Mouse (Mus musculus) stomach, postnatal 0 days (tissue): Measurements from ENCODE around the gene Nubpl. TPM values are rescaled to one million over a fixed set of nuclear protein-coding genes. Genes with fewer than 3 reads are reported as not detected.

Source experiments
- ATAC-seq: fragments of 200-750 bp; cut with Nextera tagmentation; 2 replicates; pipeline ENCODE4 v1.8.0; 2017; ENCODE audit not compliant: low FRiP score, low TSS enrichment
- DNase-seq: peaks from one replicate; pipeline ENCODE4 v3.0.0-alpha.2; 2016; ENCODE audit warnings: low spot score
- H3K27ac ChIP-seq: fragments of 300-500 bp; sonication (generic); replicated peaks from 2 replicates; pipeline ENCODE4 v1.5.1; 2014; ENCODE audit warnings: mild to moderate bottlenecking, control low read depth
- H3K27me3 ChIP-seq: fragments of 300-500 bp; sonication (generic); 2 replicates; pipeline ENCODE4 v1.6.1; 2014; ENCODE audit warnings: low read length; ENCODE audit not compliant: control insufficient read depth, insufficient read depth
- H3K36me3 ChIP-seq: fragments of 300-500 bp; sonication (generic); 2 replicates; pipeline ENCODE4 v1.6.1; 2014; ENCODE audit warnings: low read length, mixed read lengths; ENCODE audit not compliant: control insufficient read depth, insufficient read depth
- H3K4me1 ChIP-seq: fragments of 300-500 bp; sonication (generic); replicated peaks from 2 replicates; pipeline ENCODE4 v1.6.1; 2014; ENCODE audit warnings: antibody characterized with exemption; ENCODE audit not compliant: control insufficient read depth, insufficient read depth
- H3K4me2 ChIP-seq: fragments of 300-500 bp; sonication (generic); replicated peaks from 2 replicates; pipeline ENCODE4 v1.6.1; 2014; ENCODE audit warnings: low read depth, mild to moderate bottlenecking, control low read depth, moderate library complexity
- H3K4me3 ChIP-seq: fragments of 300-500 bp; sonication (generic); 2 replicates; pipeline ENCODE4 v1.5.1; 2014; ENCODE audit warnings: low read depth, low read length, control low read depth
- H3K9ac ChIP-seq: fragments of 300-500 bp; sonication (generic); 2 replicates; pipeline ENCODE4 v1.6.1; 2014; ENCODE audit warnings: mild to moderate bottlenecking, low read length, control low read depth, mixed read lengths
- H3K9me3 ChIP-seq: fragments of 300-500 bp; sonication (generic); 2 replicates; pipeline ENCODE4 v1.6.1; 2016; ENCODE audit warnings: low read length; ENCODE audit not compliant: control insufficient read depth
- CTCF ChIP-seq: IDR thresholded peaks from 2 replicates; pipeline ENCODE4 v1.5.1; 2016; ENCODE audit warnings: antibody characterized with exemption, low read depth, mild to moderate bottlenecking, moderate library complexity
- EP300 ChIP-seq: optimal IDR thresholded peaks from 2 replicates; pipeline ENCODE3; 2016; ENCODE audit warnings: antibody characterized with exemption
- WGBS: fragments of 180-500 bp; shearing (Covaris S2); extraction: QIAGEN DNeasy Blood & Tissue Kit; methylation state at CpG from one replicate; pipeline ENCODE4 v1.1.7; 2014; 5-methylcytosine and 5-hydroxymethylcytosine counted together
- polyA plus RNA-seq: library from polyadenylated mRNA; unstranded; fragments of >200 nt; fragmentation: Nextera tagmentation; extraction: Ambion mirVana; gene quantifications from 2 replicates; pipeline ENCODE4 v1.2.1, GENCODE M21; 2015

Nubpl gene
- polyA plus RNA-seq, 1 experiment from 2014 or later, result 6.1 TPM

DNA sequence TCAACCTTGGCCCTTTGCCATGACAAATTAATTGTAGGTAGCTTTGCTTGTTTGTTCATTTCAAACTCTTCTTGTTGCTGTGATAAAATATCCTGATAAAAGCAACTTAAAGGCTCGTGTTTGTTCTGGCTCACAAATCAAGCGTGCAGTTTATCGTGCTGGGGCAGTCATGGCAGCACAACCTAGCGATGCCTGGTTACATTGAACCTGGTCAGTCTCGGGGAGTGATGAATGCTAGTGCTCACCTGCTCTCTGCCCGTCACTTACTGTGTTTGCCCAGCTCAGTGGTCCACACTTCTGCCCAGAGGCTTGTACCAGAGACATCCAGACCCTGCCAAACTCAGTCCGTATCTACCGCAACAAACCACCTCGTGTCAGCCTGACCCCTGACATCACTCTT lies 149.9 kb downstream of the Nubpl start:
- no peak overlapping the region for H3K4me3 ChIP-seq
- H3K27ac ChIP-seq, result no peak overlapping the region
- no peaks in the 10 kb centered on the region for H3K4me1 ChIP-seq
- ATAC-seq (no peak), DNase-seq (no peak)
- no peaks in the 10 kb centered on the region for H3K27me3 ChIP-seq
- no peaks in the 10 kb centered on the region for H3K36me3 ChIP-seq
- WGBS, result 68% methylated on average over 9 of the region's 9 CpGs
- no peak overlapping the region for H3K4me2 ChIP-seq
- H3K9me3 ChIP-seq, result no peaks in the 10 kb centered on the region
- H3K9ac ChIP-seq, result no peak overlapping the region
- TF ChIP-seq EP300, result no peak
- no peak for TF ChIP-seq CTCF

DNA sequence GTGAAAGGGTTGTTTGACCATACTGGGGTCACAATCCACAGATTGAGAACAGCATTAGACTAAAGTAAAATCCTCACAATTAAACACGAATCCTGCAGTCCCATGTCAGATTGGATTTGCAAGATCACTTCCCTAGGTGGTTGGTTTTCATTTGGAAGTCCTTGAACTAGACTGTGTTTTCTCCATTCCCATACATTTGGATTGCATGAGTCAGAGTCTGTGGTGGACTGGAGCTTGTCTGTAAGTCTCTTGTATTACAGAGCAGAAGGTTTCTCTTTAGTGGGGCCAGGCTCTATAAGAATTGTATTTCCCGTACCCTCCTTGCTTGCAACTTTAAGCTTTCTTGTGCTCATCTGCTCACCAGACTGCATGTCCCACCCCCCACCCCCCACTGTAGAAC lies 151.0 kb downstream of the Nubpl start:
- ATAC-seq (no peak), DNase-seq (no peak)
- no peak for TF ChIP-seq EP300
- TF ChIP-seq CTCF, result no peak
- WGBS, result 89% methylated on average over 2 of the region's 2 CpGs
- no peaks in the 10 kb centered on the region for H3K9me3 ChIP-seq
- no peak overlapping the region for H3K4me2 ChIP-seq
- H3K4me1 ChIP-seq, result no peaks in the 10 kb centered on the region
- H3K36me3 ChIP-seq, result no peaks in the 10 kb centered on the region
- H3K27ac ChIP-seq, result no peak overlapping the region
- no peak overlapping the region for H3K4me3 ChIP-seq
- H3K9ac ChIP-seq, result no peak overlapping the region
- H3K27me3 ChIP-seq, result no peaks in the 10 kb centered on the region

DNA sequence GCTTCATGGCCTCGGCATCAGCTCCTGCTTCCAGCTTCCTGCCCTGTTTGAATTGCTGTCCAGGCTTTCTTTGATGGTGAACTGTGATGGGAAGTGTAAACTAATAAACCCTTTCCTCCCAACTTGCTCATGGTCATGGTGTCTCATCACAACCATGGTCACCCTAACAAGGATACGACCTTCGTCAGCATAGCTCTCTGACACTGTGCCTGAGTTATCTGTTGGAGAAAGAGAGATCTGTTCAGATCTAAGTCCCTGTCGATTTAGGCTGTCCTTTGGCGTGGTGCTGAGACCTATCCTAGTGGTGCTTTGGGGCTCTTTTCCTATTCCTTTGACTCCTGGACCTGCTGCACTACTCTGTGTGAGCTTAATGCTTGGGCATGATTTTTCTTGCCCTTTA lies 156.6 kb downstream of the Nubpl start:
- no peaks in the 10 kb centered on the region for H3K27me3 ChIP-seq
- H3K9ac ChIP-seq, result no peak overlapping the region
- ATAC-seq (no peak), DNase-seq (no peak)
- no peaks in the 10 kb centered on the region for H3K9me3 ChIP-seq
- TF ChIP-seq EP300 (no peak), CTCF (no peak)
- no peak overlapping the region for H3K4me3 ChIP-seq
- no peaks in the 10 kb centered on the region for H3K4me1 ChIP-seq
- H3K4me2 ChIP-seq, result no peak overlapping the region
- 80% methylated on average over 5 of the region's 5 CpGs for WGBS
- H3K27ac ChIP-seq, result no peak overlapping the region
- no peaks in the 10 kb centered on the region for H3K36me3 ChIP-seq

DNA sequence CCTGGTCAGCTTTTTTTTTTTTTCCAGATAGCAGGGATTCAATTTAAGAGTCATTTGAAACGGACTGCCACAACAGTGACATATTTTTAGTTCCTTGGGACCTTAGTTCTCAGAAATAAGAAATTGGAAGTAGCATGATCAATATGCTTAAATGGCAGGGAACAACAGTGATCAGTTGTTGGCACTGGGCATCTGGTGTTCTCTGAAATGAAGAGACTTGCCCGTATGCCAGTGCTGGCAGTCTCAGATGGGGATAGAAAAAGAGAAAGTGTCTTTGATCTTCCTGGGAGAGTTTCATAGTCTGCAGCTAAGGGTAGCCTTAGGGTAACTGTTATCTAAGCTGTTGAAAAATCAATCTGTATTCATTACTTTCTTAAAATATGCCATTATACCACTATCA lies 170.6 kb downstream of the Nubpl start:
- 84% methylated on average over 2 of the region's 2 CpGs for WGBS
- no peaks in the 10 kb centered on the region for H3K9me3 ChIP-seq
- H3K9ac ChIP-seq, result no peak overlapping the region
- H3K27ac ChIP-seq, result no peak overlapping the region
- ATAC-seq (no peak), DNase-seq (no peak)
- no peaks in the 10 kb centered on the region for H3K4me1 ChIP-seq
- no peaks in the 10 kb centered on the region for H3K36me3 ChIP-seq
- no peak overlapping the region for H3K4me3 ChIP-seq
- H3K4me2 ChIP-seq, result no peak overlapping the region
- no peak for TF ChIP-seq CTCF
- H3K27me3 ChIP-seq, result no peaks in the 10 kb centered on the region

DNA sequence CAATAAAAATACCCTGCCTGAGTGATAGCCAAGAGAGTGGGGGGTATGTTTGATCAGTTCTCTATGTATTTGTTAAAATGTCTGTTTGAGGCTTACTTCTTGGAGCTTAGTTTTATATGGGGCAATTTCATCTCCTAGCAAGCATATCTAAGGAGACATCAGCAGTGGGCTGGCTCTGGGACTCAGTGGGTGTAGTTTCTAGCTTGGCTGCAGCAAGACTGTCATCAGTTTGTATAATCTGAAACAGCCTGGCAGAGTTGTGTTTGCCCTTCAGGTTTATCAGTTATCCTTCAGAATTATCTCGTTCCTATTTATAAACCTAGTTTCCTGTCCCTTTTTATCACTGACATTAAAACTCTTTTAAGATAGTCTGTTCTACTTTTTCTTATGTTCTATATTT lies 175.3 kb downstream of the Nubpl start:
- no peak overlapping the region for H3K4me2 ChIP-seq
- ATAC-seq (no peak), DNase-seq (no peak)
- no peaks in the 10 kb centered on the region for H3K4me1 ChIP-seq
- no peak overlapping the region for H3K9ac ChIP-seq
- no peaks in the 10 kb centered on the region for H3K27me3 ChIP-seq
- WGBS, result 50% methylated on average over 1 of the region's 1 CpGs
- no peak overlapping the region for H3K4me3 ChIP-seq
- H3K27ac ChIP-seq, result no peak overlapping the region
- no peaks in the 10 kb centered on the region for H3K36me3 ChIP-seq
- H3K9me3 ChIP-seq, result no peaks in the 10 kb centered on the region
- TF ChIP-seq EP300, result no peak
- TF ChIP-seq CTCF, result no peak

DNA sequence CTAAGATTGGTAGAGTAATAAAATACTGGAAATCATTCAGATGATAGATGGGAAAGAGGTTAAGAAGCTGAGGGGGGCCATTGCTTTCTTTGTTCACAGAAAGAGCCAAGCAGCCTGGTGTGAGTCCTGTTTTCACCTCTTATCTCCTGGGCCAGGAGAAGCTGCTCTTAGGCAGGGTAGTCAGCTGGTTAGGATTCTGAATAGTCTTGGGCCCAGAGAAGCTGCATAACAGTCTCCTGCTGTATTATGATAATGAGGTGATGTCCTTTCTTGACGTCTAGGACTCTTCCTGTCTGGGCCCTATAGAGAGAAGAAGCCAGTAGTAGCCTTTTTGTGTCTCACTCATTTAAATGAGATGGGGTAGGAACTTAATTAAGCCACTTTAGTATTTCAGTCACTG lies 178.8 kb downstream of the Nubpl start:
- H3K27me3 ChIP-seq, result no peaks in the 10 kb centered on the region
- H3K4me2 ChIP-seq, result no peak overlapping the region
- DNase-seq (no peak), ATAC-seq (no peak)
- no peak overlapping the region for H3K9ac ChIP-seq
- no peak overlapping the region for H3K27ac ChIP-seq
- no peak overlapping the region for H3K4me3 ChIP-seq
- no peaks in the 10 kb centered on the region for H3K4me1 ChIP-seq
- TF ChIP-seq CTCF (no peak), EP300 (no peak)
- no peaks in the 10 kb centered on the region for H3K36me3 ChIP-seq
- H3K9me3 ChIP-seq, result no peaks in the 10 kb centered on the region
- 43% methylated on average over 1 of the region's 1 CpGs for WGBS
